ENCODE assay signal across 7 mouse cellular contexts in genomic region chr1:57995432-57996132, GRCm38 (mm10). TPM values are rescaled to one million over a fixed set of nuclear protein-coding genes. Genes with fewer than 3 reads are reported as not detected.
DNase-seq lines count a peak whose midpoint lies in the region; ATAC-seq lines count a peak whose summit lies in the region.

Sgo2a (plus strand) TSS chr1:57995971.

- H3K27ac ChIP-seq in embryonic facial prominence, embryonic 11.5 days (replicated peaks; ENCODE audit: low read depth, low read length): peak within 1 kb of the TSS; percentile 83
- peak within 1 kb of the TSS; percentile 94 for H3K27ac ChIP-seq in limb, embryonic 10.5 days
- peak within 1 kb of the TSS; percentile 88 for H3K27ac ChIP-seq in midbrain, embryonic 13.5 days

- peak within 1 kb of the TSS; percentile 77 for H3K4me3 ChIP-seq in embryonic facial prominence, embryonic 11.5 days (ENCODE audit: low read depth, low read length)
- H3K4me3 ChIP-seq in limb, embryonic 10.5 days: peak within 1 kb of the TSS; percentile 77
- peak within 1 kb of the TSS; percentile 89 for H3K4me3 ChIP-seq in midbrain, embryonic 13.5 days (replicated peaks)

- peak; percentile 95 for ATAC-seq in embryonic facial prominence, embryonic 11.5 days (replicated peaks; ENCODE audit: insufficient number of reproducible peaks, low FRiP score, low TSS enrichment, low read depth)
- peak; percentile 98 for ATAC-seq in granulocyte monocyte progenitor cell, adult 5-6 weeks (replicated peaks; ENCODE audit: poor library complexity, severe bottlenecking)
- peak; percentile 99 for ATAC-seq in midbrain, embryonic 13.5 days

- no peaks in the 10 kb centered on the region for H3K36me3 ChIP-seq in embryonic facial prominence, embryonic 11.5 days (replicated peaks; ENCODE audit: control insufficient read depth, insufficient read depth, low read depth, low read length)
- H3K36me3 ChIP-seq in limb, embryonic 10.5 days: peaks cover 18% of the 10 kb centered on the region
- H3K36me3 ChIP-seq in midbrain, embryonic 13.5 days: no peaks in the 10 kb centered on the region

- peak within 1 kb of the TSS; percentile 72 for H3K4me2 ChIP-seq in embryonic facial prominence, embryonic 11.5 days (ENCODE audit: low read depth, low read length)
- H3K4me2 ChIP-seq in midbrain, embryonic 13.5 days (replicated peaks): peak within 1 kb of the TSS; percentile 90

- no peaks in the 10 kb centered on the region for H3K9me3 ChIP-seq in embryonic facial prominence, embryonic 11.5 days (replicated peaks; ENCODE audit: control insufficient read depth, low read length)
- no peaks in the 10 kb centered on the region for H3K9me3 ChIP-seq in limb, embryonic 10.5 days (replicated peaks)
- no peaks in the 10 kb centered on the region for H3K9me3 ChIP-seq in midbrain, embryonic 13.5 days

- DNase-seq in adrenal gland, postnatal 14 days: peak; percentile 97
- DNase-seq in embryonic facial prominence, embryonic 11.5 days (ENCODE audit: low spot score): peak; percentile 98
- DNase-seq in kidney, adult 11 months: peak; percentile 84
- peak; percentile 98 for DNase-seq in limb, embryonic 10.5 days (ENCODE audit: low spot score)
- peak; percentile 92 for DNase-seq in spleen, adult 12 weeks (ENCODE audit: low spot score)

- H3K27me3 ChIP-seq in embryonic facial prominence, embryonic 11.5 days (ENCODE audit: control insufficient read depth, insufficient read depth, low read length): no peaks in the 10 kb centered on the region
- no peaks in the 10 kb centered on the region for H3K27me3 ChIP-seq in limb, embryonic 10.5 days (ENCODE audit: low read depth, poor library complexity, severe bottlenecking)
- no peaks in the 10 kb centered on the region for H3K27me3 ChIP-seq in midbrain, embryonic 13.5 days

- H3K4me1 ChIP-seq in embryonic facial prominence, embryonic 11.5 days (ENCODE audit: control insufficient read depth, insufficient read depth, low read length): no peaks in the 10 kb centered on the region
- H3K4me1 ChIP-seq in limb, embryonic 10.5 days: peaks cover 10% of the 10 kb centered on the region
- H3K4me1 ChIP-seq in midbrain, embryonic 13.5 days (replicated peaks): peaks cover 20% of the 10 kb centered on the region

- 7% methylated on average over 30 of the region's 30 CpGs for WGBS in embryonic facial prominence, embryonic 11.5 days
- WGBS in limb, embryonic 10.5 days: 7% methylated on average over 30 of the region's 30 CpGs
- WGBS in midbrain, embryonic 13.5 days: 7% methylated on average over 30 of the region's 30 CpGs

- H3K9ac ChIP-seq in embryonic facial prominence, embryonic 11.5 days (replicated peaks; ENCODE audit: low read length): peak within 1 kb of the TSS; percentile 79
- peak within 1 kb of the TSS; percentile 72 for H3K9ac ChIP-seq in midbrain, embryonic 13.5 days (replicated peaks)

RNA-seq across cellular contexts. Expression of gene Sgo2a, which starts in this region (rescaled TPM):
- total RNA-seq in adrenal gland, postnatal 14 days (2021): 3.9 and 4.3 TPM in 2 replicates
- polyA plus RNA-seq in embryonic facial prominence, embryonic 11.5 days (2014; fragmentation: Nextera tagmentation; extraction: Ambion mirVana): 29.1 and 35.7 TPM in 2 replicates
- 10.1 and 24.3 TPM in 2 replicates for total RNA-seq in granulocyte monocyte progenitor cell, adult 5-6 weeks (2014; fragmentation: Nextera tagmentation)
- 41.7 and 52.0 TPM in 2 replicates for total RNA-seq in granulocyte monocyte progenitor cell, adult 5-6 weeks (2017)
- polyA plus RNA-seq in limb, embryonic 10.5 days (2016; fragmentation: Nextera tagmentation; extraction: Ambion mirVana): 18.3 and 21.2 TPM in 2 replicates
- 8.4 and 8.5 TPM in 2 replicates for polyA plus RNA-seq in midbrain, embryonic 13.5 days (2015; fragmentation: Nextera tagmentation; extraction: Ambion mirVana)

Comparison
In these comparisons a context has a peak if more than half of its experiments do, and no peak if none do; other contexts are left out.
1. Peak in every context shown above with its lines: DNase-seq, ATAC-seq, H3K4me3 ChIP-seq and H3K27ac ChIP-seq.